Mouse (Mus musculus) erythroid progenitor cell, adult 5-6 weeks (primary cell): ENCODE results near the gene Zbtb25. TPM values are rescaled to one million over a fixed set of nuclear protein-coding genes. Genes with fewer than 3 reads are reported as not detected.

Experiments used
- ATAC-seq: replicated peaks from 2 replicates; pipeline ENCODE4 v1.8.0; 2016; ENCODE audit warnings: moderate number of reproducible peaks, mild to moderate bottlenecking, moderate TSS enrichment, inconsistent platforms; ENCODE audit not compliant: poor library complexity, low FRiP score, severe bottlenecking
- total RNA-seq, 2 experiments: library from RNA; stranded (forward) in 1 of 2; stranded (reverse) in 1 of 2; fragments of 150-400 nt in 1 of 2; fragments of 186-747, 209-891 nt in 1 of 2; gene quantifications; 2 replicates each; pipeline versions ENCODE4 v1.2.3 to v1.2.4; 2015 to 2017; ENCODE audit warnings: low replicate concordance in 2 of 2

The Zbtb25 gene
- total RNA-seq, 2 experiments from 2014 or later: 8.6 to 43.6 TPM

DNA sequence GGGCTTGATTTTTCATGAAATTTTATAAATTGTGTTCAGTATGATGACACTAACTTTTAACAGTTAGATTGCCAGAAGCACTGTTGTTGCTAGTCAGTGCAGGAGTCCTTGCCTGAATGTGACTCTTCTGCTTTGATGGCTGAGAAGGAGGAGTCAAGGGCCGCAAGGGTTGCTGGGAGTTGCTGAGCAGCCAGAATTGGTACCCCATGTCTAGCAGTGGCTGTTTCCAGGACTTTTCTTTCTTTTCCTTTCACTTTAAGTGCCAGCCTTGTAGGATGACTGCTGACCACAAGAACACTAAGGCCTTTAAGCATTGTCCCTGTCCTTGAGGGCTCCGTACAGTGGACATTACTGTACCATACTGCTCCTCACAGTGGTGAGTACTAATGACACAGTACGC lies 8.3 kb upstream of the Zbtb25 start:
- ATAC-seq: no peak

DNA sequence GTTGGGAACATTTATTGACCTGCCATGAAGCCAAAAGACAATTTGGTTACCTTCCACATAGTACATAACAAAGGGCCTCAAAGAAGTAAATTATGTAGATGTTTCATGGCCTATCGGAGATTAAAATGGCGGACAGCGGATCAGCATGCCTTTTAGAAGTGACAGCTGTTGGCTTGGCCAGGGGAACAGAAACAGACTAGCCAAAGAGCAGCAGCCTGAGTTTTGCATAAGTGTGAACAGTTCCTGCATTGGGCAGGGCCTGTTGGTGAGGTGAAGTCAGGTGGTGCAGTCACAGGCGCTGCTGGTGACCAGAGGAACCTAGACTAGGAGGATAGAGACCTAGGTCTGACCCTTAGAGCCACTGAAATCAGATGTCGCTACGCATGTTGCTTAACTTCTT lies 7.7 kb upstream of the Zbtb25 start:
- ATAC-seq: no peak

DNA sequence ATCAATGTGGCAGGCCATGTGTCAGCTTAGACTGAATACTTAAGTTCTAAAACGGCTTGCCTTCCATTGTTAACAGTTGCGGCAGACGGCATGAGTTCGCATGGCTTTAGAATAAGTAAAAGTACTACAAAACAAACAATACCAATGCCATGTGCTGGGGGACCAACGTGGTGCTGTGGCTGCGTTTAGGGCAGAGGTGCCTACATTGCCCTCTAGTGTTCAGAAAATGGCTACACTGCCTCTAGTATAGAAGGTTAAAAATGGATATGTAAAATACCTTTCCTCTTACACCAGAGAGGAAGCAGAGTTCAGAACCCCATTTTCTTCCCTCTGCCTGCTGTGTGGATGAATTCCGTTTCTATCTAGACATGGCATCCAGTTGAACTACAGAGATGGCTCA lies 7.2 kb upstream of the Zbtb25 start:
- peak; percentile 77 for ATAC-seq

DNA sequence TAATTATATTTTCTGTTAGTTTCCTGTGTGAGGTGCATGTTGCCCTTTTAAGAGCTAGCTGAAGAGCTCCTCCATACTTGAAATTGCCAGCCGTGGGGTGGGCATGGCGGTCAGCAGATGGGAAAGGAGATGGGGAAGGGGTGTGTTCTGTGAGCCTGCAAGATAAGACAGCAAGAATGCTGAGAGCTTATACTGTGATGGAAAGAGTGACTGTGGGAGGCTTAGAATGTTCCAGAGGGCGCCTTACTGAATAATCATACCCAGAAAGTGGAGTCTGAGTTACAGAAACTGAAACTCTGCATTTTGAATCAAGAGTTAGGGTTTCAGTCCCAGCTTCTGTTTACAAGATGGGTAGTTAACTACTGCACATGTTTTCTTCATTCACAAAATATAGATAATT lies 6.1 kb upstream of the Zbtb25 start:
- peak; percentile 33 for ATAC-seq

DNA sequence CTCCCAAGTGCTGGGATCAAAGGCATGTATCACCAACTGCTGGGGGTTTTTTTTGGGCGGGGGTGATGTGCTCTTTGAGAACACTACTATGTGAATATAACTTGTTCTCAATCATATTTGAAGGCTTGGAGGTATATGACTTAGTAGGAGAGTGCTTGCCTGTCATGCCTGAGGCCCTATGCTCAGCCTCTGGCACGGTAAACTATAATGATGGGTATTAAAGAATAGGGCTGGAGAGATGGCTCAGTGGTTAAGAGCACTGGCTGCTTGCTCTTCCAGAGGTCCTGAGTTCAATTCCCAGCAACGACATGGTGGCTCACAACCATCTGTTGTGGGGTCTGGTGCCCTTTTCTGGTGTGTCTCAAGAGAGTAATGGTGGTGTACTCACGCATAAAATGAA lies 5.5 kb upstream of the Zbtb25 start:
- no peak for ATAC-seq

DNA sequence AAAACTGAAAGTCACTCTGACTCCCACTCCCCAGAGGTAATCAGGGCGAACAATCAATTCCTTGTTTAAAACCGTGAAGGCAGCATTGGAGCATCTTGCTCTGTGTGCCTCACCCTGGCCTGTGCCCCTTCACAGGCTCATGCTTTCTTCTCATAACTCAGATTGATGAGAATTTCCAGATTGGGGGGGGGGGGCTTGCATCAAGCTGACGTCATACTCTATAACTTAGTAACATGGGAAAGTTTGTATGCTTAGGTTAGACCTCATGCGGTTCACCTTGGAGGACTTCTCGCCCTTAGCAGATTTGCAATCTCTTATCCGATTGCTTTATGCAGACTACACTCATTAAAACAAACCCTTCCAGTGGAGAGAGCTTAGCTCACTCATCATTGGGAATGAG lies 4.6 kb upstream of the Zbtb25 start:
- no peak for ATAC-seq

DNA sequence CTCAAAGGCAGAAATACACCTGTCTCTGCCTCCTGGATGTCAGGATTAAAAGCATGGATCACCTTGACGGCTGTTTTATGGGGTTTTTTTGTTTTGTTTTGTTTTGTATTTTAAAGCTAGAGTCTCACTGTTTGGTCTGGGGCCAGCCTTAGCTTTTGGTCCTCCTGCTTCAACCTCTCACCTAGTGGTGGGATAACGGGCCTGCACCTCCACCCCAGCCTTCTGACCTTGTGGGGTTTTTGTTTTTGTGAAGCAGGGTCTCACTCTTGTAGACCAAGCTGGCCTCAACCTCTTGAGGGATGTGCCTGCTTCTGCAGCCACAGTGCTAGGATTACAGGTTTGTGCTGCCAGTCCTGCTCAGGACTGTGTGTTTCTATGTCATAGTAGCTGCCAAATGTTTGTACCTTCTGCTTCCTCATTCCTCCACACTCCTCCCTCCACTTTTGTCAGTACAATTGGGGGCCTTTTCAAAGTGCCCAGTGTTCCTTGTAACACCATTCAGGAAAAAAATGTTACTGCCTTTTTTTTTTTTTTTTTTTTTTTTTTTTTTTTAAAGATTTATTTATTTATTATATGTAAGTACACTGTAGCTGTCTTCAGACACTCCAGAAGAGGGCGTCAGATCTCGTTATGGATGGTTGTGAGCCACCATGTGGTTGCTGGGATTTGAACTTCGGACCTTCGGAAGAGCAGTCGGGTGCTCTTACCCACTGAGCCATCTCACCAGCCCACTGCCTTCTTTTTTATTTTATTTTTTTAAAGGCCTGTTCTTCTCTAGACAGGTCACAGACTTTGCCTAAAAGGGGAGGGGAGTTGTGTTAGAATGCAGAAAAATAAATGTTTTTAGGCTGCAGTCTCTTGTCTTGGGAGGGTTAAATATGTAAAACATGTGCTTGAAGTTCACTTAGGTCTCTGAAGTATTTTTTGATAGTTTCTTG lies 3.7 kb upstream of the Zbtb25 start:
- no peak for ATAC-seq

DNA sequence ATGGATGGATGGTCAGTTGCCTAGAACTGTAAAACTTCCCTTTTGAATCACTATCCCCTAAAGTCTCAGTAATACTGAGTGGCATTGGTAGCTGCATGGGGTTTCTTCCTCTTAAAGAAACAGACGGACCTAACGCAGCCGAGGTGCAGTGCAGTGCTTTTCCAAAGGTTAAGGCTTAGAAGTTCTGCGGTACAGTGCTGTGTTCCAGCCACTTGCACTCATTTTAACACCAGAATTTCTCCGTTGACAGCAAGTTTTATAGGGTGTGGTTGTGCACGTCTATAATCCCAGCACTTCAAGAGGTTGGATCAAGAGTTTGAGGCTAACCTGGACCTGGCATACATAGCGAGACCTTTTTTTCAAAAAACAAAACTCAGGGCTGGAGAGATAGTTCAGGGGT lies 2.6 kb upstream of the Zbtb25 start:
- no peak for ATAC-seq

DNA sequence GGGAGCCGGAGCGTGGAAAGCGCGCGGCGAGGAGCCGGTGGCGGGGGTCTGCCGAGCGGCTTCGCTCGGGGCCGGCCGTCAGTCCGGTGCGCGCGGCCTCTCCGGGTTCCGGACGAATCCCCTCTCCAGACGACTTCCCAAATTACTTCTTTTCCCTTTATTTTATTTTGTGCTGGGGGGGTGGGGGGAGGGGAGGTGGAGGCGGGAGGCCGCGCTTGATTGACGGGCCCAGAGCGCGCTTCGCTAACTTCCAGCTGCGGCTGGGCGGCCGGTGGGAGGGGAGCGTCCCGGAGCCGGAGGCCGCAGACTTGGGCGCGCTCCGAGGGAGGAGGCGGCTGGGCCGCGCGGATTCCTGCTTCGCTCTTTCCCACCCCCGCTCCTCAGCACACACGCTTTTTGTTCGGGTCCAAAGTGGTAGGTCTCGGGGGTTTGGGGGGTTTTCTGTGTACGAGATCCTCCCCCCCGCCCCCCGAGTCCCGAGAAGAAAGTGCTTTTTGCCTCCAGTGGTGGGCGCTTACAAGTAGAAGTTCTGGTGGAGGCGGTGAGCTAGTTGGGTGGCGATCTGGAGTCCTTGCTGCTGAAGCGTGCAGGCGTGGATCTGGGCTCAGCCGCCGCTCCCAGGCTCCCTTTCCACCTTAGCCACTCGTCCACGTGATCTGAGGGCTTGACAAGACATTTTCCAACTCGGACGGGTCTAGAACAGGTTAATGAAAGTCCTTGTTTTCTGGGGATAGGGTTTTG lies 1.6 kb upstream of the Zbtb25 start:
- peak; percentile 59 for ATAC-seq

DNA sequence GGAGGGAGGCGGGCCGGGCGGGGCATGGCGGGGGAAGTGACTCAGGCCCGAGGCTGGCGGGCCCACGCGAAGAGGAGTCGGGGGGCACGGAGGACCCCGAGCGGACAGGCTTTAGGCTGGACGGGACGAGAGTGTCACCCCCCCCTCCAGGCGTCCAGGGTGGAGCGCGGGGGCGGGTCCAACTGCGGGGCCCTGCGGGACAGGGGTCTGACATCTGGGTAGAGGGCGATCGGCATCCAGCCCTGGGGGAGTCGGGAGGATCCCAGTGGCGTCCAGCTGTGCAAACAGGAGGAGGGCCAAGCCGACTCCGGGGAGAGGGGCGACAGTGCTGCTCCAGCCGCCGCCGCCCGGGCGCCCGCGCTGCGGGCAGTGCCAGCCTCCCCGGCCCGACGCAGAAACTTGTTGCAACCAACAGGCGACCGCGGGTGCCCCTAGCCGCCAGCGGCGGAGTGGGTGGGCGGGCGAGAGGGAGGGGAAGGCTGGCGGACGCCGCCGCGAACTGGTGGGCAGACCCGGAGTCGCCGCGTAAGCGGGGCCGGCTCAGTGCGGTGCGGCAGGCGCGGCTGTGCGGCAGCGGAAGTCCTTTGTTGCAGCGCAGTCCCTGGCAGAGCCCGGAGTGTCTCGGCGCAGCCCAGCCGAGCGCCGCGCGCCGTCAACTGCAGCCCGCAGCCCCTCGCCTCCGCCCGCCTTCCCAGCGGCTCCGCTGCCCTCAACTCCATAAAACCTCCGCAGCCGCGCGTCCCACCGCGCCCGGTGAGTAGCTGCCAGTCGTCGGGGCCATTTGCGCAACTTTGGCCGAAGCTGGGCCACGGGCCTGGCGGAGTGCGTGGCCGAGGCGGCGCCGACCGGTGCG lies 802 bp upstream of the Zbtb25 start, which contains the start of gene Zbtb1:
TSS of gene Zbtb1 (plus strand) at position 289 of the 853 bp plus-strand sequence.
- peak; percentile 11; the same call in 1 of the 2 replicates for ATAC-seq

DNA sequence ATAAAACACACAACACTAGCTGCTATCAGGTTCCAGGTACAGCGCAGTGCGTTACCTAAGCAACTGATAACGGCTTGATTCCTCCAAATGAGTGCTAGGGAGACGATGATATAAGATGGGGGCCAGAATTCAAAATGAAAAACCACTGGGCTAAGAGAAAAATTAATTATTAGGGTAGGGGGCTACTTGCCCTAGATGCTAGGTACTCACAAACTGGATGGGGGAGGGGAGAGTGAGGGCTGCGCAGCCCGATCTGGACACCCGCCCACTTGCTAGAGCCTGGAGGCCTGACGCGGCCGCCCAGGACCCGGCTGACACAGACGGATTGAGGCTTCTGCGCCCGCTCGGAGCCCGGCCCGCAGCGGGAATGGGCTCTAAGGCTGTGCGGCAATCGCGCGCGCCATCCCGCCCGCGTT lies 604 bp downstream of the Zbtb25 start:
- peak; percentile 27; the same call in 1 of the 2 replicates for ATAC-seq

DNA sequence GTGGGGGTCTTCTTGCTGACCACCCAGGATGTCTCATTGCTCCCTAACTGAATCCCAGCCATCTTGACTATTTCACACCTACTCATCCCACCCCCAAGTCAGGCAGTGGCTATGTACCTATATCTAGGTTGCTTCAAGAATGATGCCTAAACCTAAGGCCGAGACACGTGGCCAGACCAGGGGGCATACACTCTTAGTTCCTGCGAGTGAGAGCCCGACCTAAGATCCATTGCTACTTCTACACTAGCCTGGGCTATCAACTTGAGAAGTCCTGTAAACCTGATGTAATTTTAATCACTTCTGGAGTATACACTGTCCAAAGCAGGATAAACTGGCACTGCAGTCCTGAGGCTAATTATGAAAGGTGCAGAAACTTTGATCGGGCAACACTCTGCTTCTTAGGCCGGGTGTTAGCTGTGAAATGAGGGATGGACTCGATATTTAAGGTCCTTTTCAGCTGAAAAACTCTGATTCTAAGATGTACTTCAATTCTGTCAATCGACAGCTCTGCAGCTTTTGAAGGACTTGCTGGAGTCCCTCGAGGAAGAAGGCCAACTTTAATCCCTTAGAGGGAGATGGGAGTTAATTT lies 1.1 kb downstream of the Zbtb25 start:
- ATAC-seq: no peak

DNA sequence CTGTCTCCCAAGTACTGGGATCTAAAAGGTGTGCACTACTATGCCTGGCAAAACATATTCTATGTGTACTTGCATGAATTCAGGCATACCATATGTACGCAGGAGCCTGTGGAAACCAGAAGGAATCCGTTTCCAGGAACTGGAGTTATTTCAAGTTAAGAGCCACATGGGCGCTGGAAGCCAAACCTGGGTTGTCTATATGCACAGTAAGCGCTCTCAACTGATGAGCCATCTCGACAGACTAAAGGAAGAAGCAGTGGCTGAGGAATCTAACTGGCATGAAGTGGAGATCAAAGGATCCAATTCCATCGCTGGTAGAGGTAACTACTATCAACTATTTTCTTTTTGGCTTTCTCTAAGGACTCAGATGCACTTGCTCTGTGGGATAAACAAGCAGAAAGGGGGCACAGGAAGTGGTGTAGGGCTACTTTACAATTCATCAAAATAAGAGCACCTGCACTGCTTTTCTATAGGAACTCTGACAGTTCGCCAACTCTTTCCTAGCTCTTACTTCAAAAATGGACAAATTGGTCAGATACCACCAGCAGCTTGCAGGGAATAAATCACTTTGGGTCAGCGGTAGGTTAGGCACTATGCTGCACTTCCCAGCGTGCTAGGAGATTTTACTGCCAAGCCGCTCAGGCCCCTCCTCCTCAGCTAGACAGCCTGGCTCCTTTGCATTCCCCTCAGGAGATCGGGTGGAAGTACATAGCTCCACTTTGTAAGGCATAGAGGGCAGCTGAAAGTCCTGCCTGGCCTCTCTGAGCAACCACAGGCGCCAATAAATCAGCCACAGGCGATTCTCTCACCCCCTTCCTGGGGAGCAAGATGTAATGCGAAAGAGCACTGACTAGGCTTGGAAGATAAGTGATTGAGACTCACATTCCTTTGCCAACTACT lies 2.1 kb downstream of the Zbtb25 start:
- no peak for ATAC-seq

DNA sequence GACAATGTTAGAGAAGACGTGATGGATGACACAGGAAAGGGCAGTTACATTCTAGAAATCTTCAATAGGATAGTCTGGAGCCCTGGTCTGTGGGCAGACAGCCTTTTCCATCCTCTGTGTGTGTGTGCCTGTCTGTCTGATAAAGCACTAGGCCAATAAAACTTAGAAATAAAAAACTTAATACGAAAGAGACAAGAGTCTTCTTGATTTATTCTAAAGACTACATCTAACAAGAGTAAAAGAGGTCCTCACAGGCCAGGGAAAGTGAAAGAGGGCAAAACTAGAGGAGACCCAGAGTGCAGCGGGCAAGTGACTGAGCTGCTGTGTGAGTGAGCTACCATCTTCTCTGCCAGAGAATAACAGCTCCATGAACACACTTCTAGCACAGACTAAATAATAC lies 3.1 kb downstream of the Zbtb25 start:
- ATAC-seq: no peak

DNA sequence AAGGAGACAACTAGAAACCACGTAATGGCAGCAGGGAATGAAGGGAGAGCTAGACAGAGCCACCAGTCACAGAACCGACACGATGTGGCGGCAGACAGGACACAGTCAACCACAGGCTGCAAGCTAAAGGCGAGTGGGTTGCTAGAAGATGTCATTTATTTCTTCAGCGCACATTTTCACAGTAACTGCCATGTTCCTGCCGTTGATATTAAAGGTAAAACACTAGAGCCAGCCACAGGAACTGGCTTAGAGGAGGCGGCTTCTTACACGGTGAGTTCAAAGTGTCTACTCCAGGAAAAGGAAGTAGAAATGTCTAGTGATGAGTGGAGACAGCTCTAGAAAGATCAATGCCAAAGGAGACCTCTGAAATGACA lies 7.1 kb downstream of the Zbtb25 start:
- ATAC-seq: peak; percentile 40; the same call in 1 of the 2 replicates

DNA sequence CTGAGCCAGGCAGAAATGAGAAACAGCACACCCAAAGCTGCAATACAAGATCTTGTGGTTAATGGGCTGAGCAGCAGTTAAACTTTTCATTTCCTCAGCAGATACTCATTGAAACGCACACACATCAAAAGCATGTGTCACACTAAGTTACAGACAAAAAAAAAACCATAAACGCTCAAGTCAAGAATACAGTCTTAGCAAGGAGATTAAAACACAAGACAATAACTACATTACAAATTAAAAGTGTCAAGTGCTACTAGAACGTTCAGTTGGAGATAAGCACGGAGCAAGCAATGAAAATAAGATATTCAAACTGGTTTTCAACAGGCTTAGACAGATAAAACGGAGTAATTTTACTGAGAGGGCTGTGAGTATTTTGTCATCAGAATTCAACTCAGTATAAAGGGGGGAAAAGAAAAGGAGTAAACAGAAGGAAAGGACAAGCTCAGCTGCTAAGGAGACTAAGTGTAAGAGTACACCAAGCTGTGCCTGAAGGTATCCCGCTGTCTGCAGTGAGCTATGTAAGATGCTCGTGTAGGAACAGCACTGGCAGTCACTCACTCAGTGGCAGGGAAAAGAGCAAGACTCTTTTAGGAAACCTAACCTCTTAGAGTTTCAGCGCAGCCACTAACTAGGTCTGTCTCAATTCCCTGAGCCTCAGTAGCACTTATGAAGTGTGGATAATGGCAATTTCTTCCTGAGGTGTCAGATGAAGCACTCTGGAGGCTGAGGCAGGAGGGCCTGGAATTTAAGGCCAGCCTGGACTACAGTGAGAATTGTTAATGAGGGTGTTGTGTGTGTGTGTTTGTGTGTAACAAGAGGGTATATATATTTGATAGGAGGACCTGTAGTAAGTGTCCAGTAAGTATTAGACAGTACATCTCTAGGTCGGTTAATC lies 7.7 kb downstream of the Zbtb25 start:
- ATAC-seq: peak; percentile 80

DNA sequence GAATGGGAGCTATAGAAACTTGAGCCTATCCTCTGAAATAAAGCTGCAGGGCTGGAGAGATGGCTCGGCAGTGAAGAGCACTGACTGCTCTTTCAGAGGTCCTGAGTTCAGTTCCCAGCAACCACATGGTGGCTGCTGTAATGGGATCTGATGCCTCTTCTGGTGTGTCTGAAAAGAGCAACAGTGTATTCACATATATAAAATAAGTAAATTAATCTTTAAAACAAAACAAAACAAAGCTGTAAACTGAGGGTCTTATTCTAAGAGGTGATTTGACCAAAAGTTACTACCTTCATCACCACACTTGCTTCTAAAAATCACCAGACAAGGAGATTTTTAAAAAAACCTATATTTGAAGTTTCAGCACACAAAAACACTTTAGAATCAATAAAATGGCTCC lies 8.5 kb downstream of the Zbtb25 start:
- ATAC-seq: no peak
